Mouse (Mus musculus): ENCODE measurements around the gene 1700020N15Rik. TPM values are rescaled to one million over a fixed set of nuclear protein-coding genes. Genes with fewer than 3 reads are reported as not detected.

The 1700020N15Rik gene
- total RNA-seq (2023), result not detected

DNA sequence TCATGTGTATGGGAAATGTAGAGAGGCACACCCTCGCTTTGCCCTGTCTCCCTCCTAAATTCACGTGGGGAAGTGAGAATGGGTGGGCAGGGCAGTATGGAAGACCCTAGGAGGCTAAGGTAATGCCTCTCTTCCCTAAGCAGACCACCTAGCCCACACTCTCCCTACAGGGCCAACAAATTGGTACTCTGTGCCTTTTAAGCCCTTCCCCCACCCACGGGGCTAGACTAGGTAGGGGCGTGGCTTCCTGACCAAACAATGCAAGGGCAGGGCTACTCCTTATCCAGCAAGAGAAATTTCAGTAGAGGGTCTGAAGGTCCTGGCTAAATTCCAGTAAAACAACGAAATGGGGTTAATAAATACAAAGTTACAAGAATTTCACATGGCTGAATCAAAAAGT lies at the start of gene 1700020N15Rik:
Gene 1700020N15Rik (plus strand): TSS at position 301 of the 400 bp plus-strand sequence.

Measured in CD4-positive naive resting alpha-beta T cell, adult 57 days (primary cell).